Mouse (Mus musculus) ES-E14 (cell line): ENCODE measurements around the gene Rreb1. TPM values are rescaled to one million over a fixed set of nuclear protein-coding genes. Genes with fewer than 3 reads are reported as not detected.

Experiments used
- DNase-seq: peaks from one replicate; pipeline ENCODE4 v3.0.0-alpha.2; 2013; ENCODE audit warnings: low read depth, low spot score
- H3K27ac ChIP-seq: 2 replicates; pipeline ENCODE4 v1.5.1; 2012; ENCODE audit warnings: low read depth, mild to moderate bottlenecking, low read length, moderate library complexity, mixed read lengths; ENCODE audit not compliant: poor library complexity, insufficient read depth, severe bottlenecking
- H3K36me3 ChIP-seq: 2 replicates; pipeline ENCODE4 v1.6.1; 2012; ENCODE audit warnings: mild to moderate bottlenecking, low read length, moderate library complexity, mixed read lengths; ENCODE audit not compliant: control insufficient read depth, poor library complexity, insufficient read depth, severe bottlenecking
- H3K4me1 ChIP-seq, 2 experiments: fragments of 150-350 bp in 1 of 2; sonication (generic) in 1 of 2; 2 replicates each; pipeline ENCODE4 v1.6.1; 2012; ENCODE audit warnings: low read length in 2 of 2, mild to moderate bottlenecking in 1 of 2, mixed read lengths in 1 of 2; ENCODE audit not compliant: control insufficient read depth in 2 of 2, insufficient read depth in 2 of 2, poor library complexity in 1 of 2
- H3K4me3 ChIP-seq, 2 experiments: fragments of 150-350 bp in 1 of 2; sonication (generic) in 1 of 2; 2 replicates each; pipeline ENCODE4 v1.5.1; 2012; ENCODE audit warnings: low read length in 2 of 2, low read depth in 1 of 2, mild to moderate bottlenecking in 1 of 2, mixed read lengths in 1 of 2; ENCODE audit not compliant: insufficient read depth in 1 of 2, poor library complexity in 1 of 2, severe bottlenecking in 1 of 2
- H3K9ac ChIP-seq: 2 replicates; pipeline ENCODE4 v1.6.1; 2012; ENCODE audit warnings: low read depth, mild to moderate bottlenecking, low read length, mixed read lengths; ENCODE audit not compliant: poor library complexity, insufficient read depth, severe bottlenecking
- H3K9me3 ChIP-seq: fragments of 150-350 bp; sonication (generic); 2 replicates; pipeline ENCODE4 v1.6.1; 2012; ENCODE audit warnings: low read depth, mild to moderate bottlenecking, low read length; ENCODE audit not compliant: control insufficient read depth, insufficient read depth
- CHD2 ChIP-seq: IDR thresholded peaks from 2 replicates; pipeline ENCODE4 v1.6.1; 2014; ENCODE audit warnings: mild to moderate bottlenecking, low read depth, low read length, inconsistent platforms
- HCFC1 ChIP-seq: IDR thresholded peaks from 2 replicates; pipeline ENCODE4 v1.6.1; 2012; ENCODE audit warnings: low read length, inconsistent platforms, borderline replicate concordance; ENCODE audit not compliant: insufficient read depth
- MAFK ChIP-seq: IDR thresholded peaks from 2 replicates; pipeline ENCODE4 v1.6.1; 2014; ENCODE audit warnings: mild to moderate bottlenecking, low read depth, low read length, inconsistent platforms; ENCODE audit not compliant: insufficient read depth
- ZC3H11A ChIP-seq: IDR thresholded peaks from 2 replicates; pipeline ENCODE4 v1.6.1; 2012; ENCODE audit warnings: low read depth, mild to moderate bottlenecking, inconsistent platforms, low read length, borderline replicate concordance
- ZNF384 ChIP-seq: IDR thresholded peaks from 2 replicates; pipeline ENCODE4 v1.6.1; 2012; ENCODE audit warnings: low read depth, low read length, inconsistent platforms
- in situ Hi-C, 2 experiments: fragments of 600-800 bp; cut with MboI; formaldehyde crosslinking; loops; one replicate each; pipeline ENCODE4 v1.15.1; 2025; ENCODE audit warnings: low sequenced_read_pairs in 2 of 2, inconsistent platforms in 1 of 2; ENCODE audit not compliant: unreplicated experiment in 2 of 2
- total RNA-seq: library from RNA; depleted of rRNA; stranded (reverse); fragments of 300-350 nt; gene quantifications from 2 replicates; pipeline ENCODE4 v1.2.3, GENCODE M21; 2012

Rreb1 gene
- total RNA-seq, 1 experiment = 14.7 TPM

- DNase-seq = no peak
- TF ChIP-seq ZC3H11A = no peak
- TF ChIP-seq CHD2 = no peak
- Histone ChIP-seq H3K9me3 (no peaks in the 10 kb centered on the region), H3K9ac (no peak overlapping the region), H3K4me3 (no peak overlapping the region), H3K27ac (no peak overlapping the region), H3K4me1 (no peaks in the 10 kb centered on the region; a peak in 1 of 4 replicates), H3K36me3 (peaks cover 22% of the 10 kb centered on the region; the same call in 1 of the 2 replicates)
- in situ Hi-C loops = no loop called here
Observed at GRCm38 (mm10) chr13:37918336-37919261, 140.4 kb downstream of the Rreb1 start.

GRCm38 (mm10) chr13:37919711-37920277 lies 141.6 kb downstream of the Rreb1 start:
- TF ChIP-seq MAFK = no peak
- TF ChIP-seq CHD2 = no peak
- no peak for TF ChIP-seq ZC3H11A
- TF ChIP-seq ZNF384 = no peak
- TF ChIP-seq HCFC1 = no peak
- no peak overlapping the region for H3K9ac ChIP-seq
- DNase-seq = no peak
- no peak overlapping the region for H3K4me3 ChIP-seq
- peaks cover 24% of the 10 kb centered on the region; the same call in 1 of the 2 replicates for H3K36me3 ChIP-seq
- in situ Hi-C loops = no loop called here
- no peaks in the 10 kb centered on the region for H3K9me3 ChIP-seq
- no peak overlapping the region for H3K27ac ChIP-seq
- H3K4me1 ChIP-seq = peaks cover 2 to 5% of the 10 kb centered on the region in 2 experiments; a peak in 1 of 4 replicates

GRCm38 (mm10) chr13:37920727-37921126 lies 142.5 kb downstream of the Rreb1 start:
- H3K27ac ChIP-seq = no peak overlapping the region
- no peaks in the 10 kb centered on the region for H3K9me3 ChIP-seq
- no peak for DNase-seq
- TF ChIP-seq HCFC1 (no peak), ZC3H11A (no peak)
- H3K4me3 ChIP-seq = no peak overlapping the region
- no peak overlapping the region for H3K9ac ChIP-seq
- in situ Hi-C loops = no loop called here
- H3K4me1 ChIP-seq = peaks cover 2 to 5% of the 10 kb centered on the region in 2 experiments; a peak in 1 of 4 replicates
- peaks cover 24% of the 10 kb centered on the region; the same call in 1 of the 2 replicates for H3K36me3 ChIP-seq

DNA sequence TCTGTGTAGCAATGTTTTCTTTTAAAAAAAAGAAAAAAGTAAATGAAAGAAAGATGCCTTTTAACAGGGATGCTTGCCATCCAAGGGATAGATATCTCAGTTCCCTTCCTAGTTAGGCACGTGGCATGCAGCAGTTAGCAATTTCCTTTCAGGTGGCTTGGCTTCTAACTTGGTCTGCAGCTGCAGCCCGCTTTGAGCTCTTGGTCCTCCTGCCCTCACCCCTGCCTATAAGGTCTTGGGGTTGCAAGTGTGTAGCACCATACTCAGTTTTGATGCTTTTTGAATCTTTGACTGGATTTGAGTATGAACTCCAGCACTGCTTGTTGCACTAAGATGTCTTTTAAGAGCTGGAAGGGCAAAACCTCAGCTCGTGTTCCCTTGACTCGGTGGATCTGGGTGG lies 144.9 kb downstream of the Rreb1 start:
- Histone ChIP-seq H3K27ac (no peak overlapping the region), H3K9ac (no peak overlapping the region), H3K4me3 (no peak overlapping the region), H3K36me3 (peaks cover 6% of the 10 kb centered on the region; the same call in 1 of the 2 replicates), H3K9me3 (no peaks in the 10 kb centered on the region), H3K4me1 (peaks cover 2 to 5% of the 10 kb centered on the region in 2 experiments; a peak in 1 of 4 replicates)
- in situ Hi-C loops = no loop called here
- DNase-seq = no peak
- no peak for TF ChIP-seq ZNF384
